In genomic region chr16:45196816-45197215, GRCm38 (mm10) we compare ENCODE assay signal across 8 mouse cellular contexts. TPM values are rescaled to one million over a fixed set of nuclear protein-coding genes. Genes with fewer than 3 reads are reported as not detected.
DNase-seq lines count a peak whose midpoint lies in the region; ATAC-seq lines count a peak whose summit lies in the region.

No protein-coding gene starts in this region.

- no peak overlapping the region for H3K27ac ChIP-seq in midbrain, embryonic 15.5 days

- DNase-seq in 3T3-L1 (ENCODE audit: low read depth, low spot score) (peak; percentile 90), WW6 (ENCODE audit: low read depth, low spot score) (peak; percentile 31)
- peak; percentile 60 to 79 for DNase-seq in cerebellum, postnatal 25 days
- DNase-seq in gastrocnemius, postnatal 10 days: peak; percentile 42
- DNase-seq in kidney, adult 11 months: peak; percentile 19
- DNase-seq in left cerebral cortex, postnatal 25 days (ENCODE audit: low spot score in 2 of 2): peak; percentile 59 to 83
- DNase-seq in splenic B cell, adult 2 months (ENCODE audit: low read depth, low spot score): peak; percentile 90

- H3K36me3 ChIP-seq in midbrain, embryonic 15.5 days (replicated peaks): no peaks in the 10 kb centered on the region
- H3K36me3 ChIP-seq in splenic B cell, adult 2 months (ENCODE audit: control insufficient read depth, insufficient read depth, low read length, poor library complexity, severe bottlenecking): no peaks in the 10 kb centered on the region

- H3K4me2 ChIP-seq in midbrain, embryonic 15.5 days: no peak overlapping the region

- 26% methylated on average over 6 of the region's 6 CpGs for WGBS in midbrain, embryonic 15.5 days

- no peaks in the 10 kb centered on the region for H3K27me3 ChIP-seq in midbrain, embryonic 15.5 days (replicated peaks)
- no peaks in the 10 kb centered on the region for H3K27me3 ChIP-seq in splenic B cell, adult 2 months (ENCODE audit: control insufficient read depth, insufficient read depth, low read length, poor library complexity, severe bottlenecking)

- H3K9ac ChIP-seq in midbrain, embryonic 15.5 days: no peak overlapping the region

- no peak overlapping the region for H3K4me3 ChIP-seq in midbrain, embryonic 15.5 days

- intact Hi-C loops in left cerebral cortex, postnatal 25 days (cut with DNase I): loop anchor here (1.0 to 5.0 kb wide), 2 partner anchors 215 to 433 kb away; no protein-coding TSS in a partner anchor

- no peaks in the 10 kb centered on the region for H3K4me1 ChIP-seq in midbrain, embryonic 15.5 days

- H3K9me3 ChIP-seq in midbrain, embryonic 15.5 days: no peaks in the 10 kb centered on the region

- ATAC-seq in midbrain, embryonic 15.5 days (replicated peaks): peak; percentile 92

RNA-seq across cellular contexts. Expression of gene Btla, which starts 27.3 kb away (rescaled TPM):
- under 1 TPM; 0.09 to 0.93 TPM for total RNA-seq in gastrocnemius, postnatal 10 days (2021)
- under 1 TPM; 0.23 to 0.32 TPM for total RNA-seq in left cerebral cortex, postnatal 25 days (2021)
- polyA plus RNA-seq in midbrain, embryonic 15.5 days (2015; fragmentation: Nextera tagmentation; extraction: Ambion mirVana): 0.13 and 0.14 TPM in 2 replicates

RNA-seq across cellular contexts. Expression of gene Atg3, which starts 38.2 kb away (rescaled TPM):
- total RNA-seq in gastrocnemius, postnatal 10 days (2021): 10 to 100 TPM; 24.1 to 25.0 TPM
- total RNA-seq in left cerebral cortex, postnatal 25 days (2021): 10 to 100 TPM; 42.8 to 46.1 TPM
- polyA plus RNA-seq in midbrain, embryonic 15.5 days (2015; fragmentation: Nextera tagmentation; extraction: Ambion mirVana): 53.8 and 56.7 TPM in 2 replicates

RNA-seq across cellular contexts. Expression of gene Slc35a5, which starts 38.3 kb away (rescaled TPM):
- total RNA-seq in gastrocnemius, postnatal 10 days (2021): 1 to 10 TPM; 8.9 to 9.5 TPM
- total RNA-seq in left cerebral cortex, postnatal 25 days (2021): 10 to 100 TPM; 45.0 to 50.4 TPM
- polyA plus RNA-seq in midbrain, embryonic 15.5 days (2015; fragmentation: Nextera tagmentation; extraction: Ambion mirVana): 34.6 and 37.8 TPM in 2 replicates

Comparison
In these comparisons a context has a peak if more than half of its experiments do, and no peak if none do; other contexts are left out.
1. DNase-seq: peak in every context shown above with its lines; median percentile 90 in 3T3-L1; 90 in splenic B cell, adult 2 months; 71 in left cerebral cortex, postnatal 25 days; 70 in cerebellum, postnatal 25 days; 42 in gastrocnemius, postnatal 10 days; 31 in WW6; 19 in kidney, adult 11 months.
2. RNA of gene Slc35a5, which starts 38.3 kb away (total RNA-seq): 45.0 to 50.4 TPM in left cerebral cortex, postnatal 25 days; 8.9 to 9.5 TPM in gastrocnemius, postnatal 10 days; every median in the first group is over 4 times any median in the second.